Mouse (Mus musculus) cortical plate, adult 2 months (tissue): Measurements from ENCODE around the gene Ehbp1.

Experiments
- CTCF ChIP-seq: fragments of 200-500 bp; IDR thresholded peaks from 2 replicates; pipeline ENCODE4 v1.5.1; 2011; ENCODE audit warnings: mild to moderate bottlenecking, control low read depth, low read length; ENCODE audit not compliant: insufficient read depth; ENCODE audit errors: extremely low read depth
- POLR2A ChIP-seq: fragments of 200-500 bp; IDR thresholded peaks from 2 replicates; pipeline ENCODE4 v1.6.1; 2011; ENCODE audit warnings: mild to moderate bottlenecking, low read length, control low read depth; ENCODE audit not compliant: insufficient read depth; ENCODE audit errors: extremely low read depth

DNA sequence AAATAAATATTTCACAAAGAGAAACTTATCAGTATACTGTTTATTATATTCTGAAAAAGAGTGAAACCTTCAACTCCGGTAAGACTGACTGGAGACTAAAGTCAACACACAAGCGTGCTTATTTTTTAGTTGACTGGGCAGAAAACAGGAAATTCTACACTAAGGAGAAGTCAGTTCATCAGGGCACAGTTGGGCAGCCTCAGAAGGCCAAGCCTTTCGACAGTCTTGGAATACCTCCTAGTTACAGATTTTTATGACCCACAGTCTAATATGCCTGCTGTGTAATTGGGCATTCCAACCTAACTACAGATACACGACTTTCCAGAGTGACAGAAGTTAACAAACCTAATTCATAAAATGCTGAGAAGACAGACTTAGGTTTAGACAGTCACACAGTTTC, 145.3 kb downstream of the Ehbp1 start:
- TF ChIP-seq CTCF (no peak), POLR2A (no peak)
